ENCODE assay signal across 20 mouse cellular contexts in the genomic region with DNA sequence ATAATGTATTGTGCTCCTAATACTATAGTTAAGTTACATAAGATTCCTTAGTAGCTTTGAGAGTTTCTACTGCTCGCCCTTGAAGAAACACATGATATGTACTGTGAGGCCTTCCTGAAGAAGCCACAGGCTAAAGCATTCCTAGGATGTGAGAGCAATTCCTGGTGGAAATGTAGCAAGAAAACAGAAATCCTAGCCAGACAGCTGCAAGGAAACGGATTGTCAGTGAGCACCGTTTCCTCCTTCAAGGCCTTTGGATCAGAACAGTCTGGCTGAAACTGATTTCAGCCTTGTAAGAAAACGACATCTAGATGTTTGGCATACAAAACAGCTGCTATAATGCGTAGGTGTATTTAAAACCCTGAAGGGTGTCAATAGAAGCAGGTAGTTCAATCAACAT. TPM values are rescaled to one million over a fixed set of nuclear protein-coding genes. Genes with fewer than 3 reads are reported as not detected.
A peak's percentile ranks its signal among the peaks of the same experiment; 100 is the strongest.
DNase-seq lines count a peak whose midpoint lies in the region; ATAC-seq and TF ChIP-seq lines count a peak whose summit lies in the region.
"Had no signal": no experiment of that assay in that cellular context is flagged by ENCODE, and none has a peak within 500 bp of the region (broad histone marks: within the 10 kb centered on the region; RNA-seq: fewer than 3 reads in every experiment).

No protein-coding gene starts in this region.

- H3K9ac ChIP-seq in kidney, embryonic 15.5 days = no peak overlapping the region
- H3K9ac ChIP-seq: embryonic facial prominence, embryonic 13.5 days; forebrain, embryonic 15.5 days; heart, embryonic 13.5 days; hindbrain, embryonic 15.5 days had no signal

- ATAC-seq in kidney, embryonic 15.5 days (replicated peaks; ENCODE audit: low FRiP score) = no peak
- ATAC-seq: forebrain, embryonic 15.5 days; intestine, embryonic 16.5 days had no signal

- TF ChIP-seq POLR2A in kidney, adult 2 months (IDR thresholded peaks at IDR 0.05; ENCODE audit: low read depth, low read length) = no peak
- TF ChIP-seq POLR2A in thymus, adult 2 months (IDR thresholded peaks at IDR 0.05; ENCODE audit: control insufficient read depth, extremely low read depth, insufficient read depth, low read length, poor library complexity) = no peak

- no peaks in the 10 kb centered on the region for H3K27me3 ChIP-seq in heart, embryonic 10.5 days (ENCODE audit: insufficient read depth, poor library complexity, severe bottlenecking)
- no peaks in the 10 kb centered on the region for H3K27me3 ChIP-seq in kidney, adult 2 months (replicated peaks; ENCODE audit: control insufficient read depth, insufficient read depth, low read length)
- no peaks in the 10 kb centered on the region for H3K27me3 ChIP-seq in kidney, embryonic 15.5 days
- H3K27me3 ChIP-seq in thymus, adult 2 months (ENCODE audit: control insufficient read depth, insufficient read depth, low read length) = no peaks in the 10 kb centered on the region
- H3K27me3 ChIP-seq: embryonic facial prominence, embryonic 13.5 days; forebrain, embryonic 15.5 days; heart, embryonic 13.5 days; hindbrain, embryonic 15.5 days had no signal

- H3K9me3 ChIP-seq in heart, embryonic 10.5 days = no peaks in the 10 kb centered on the region
- no peaks in the 10 kb centered on the region for H3K9me3 ChIP-seq in kidney, embryonic 15.5 days (replicated peaks)
- H3K9me3 ChIP-seq: embryonic facial prominence, embryonic 13.5 days; forebrain, embryonic 15.5 days; heart, embryonic 13.5 days; hindbrain, embryonic 15.5 days had no signal

- no peak overlapping the region for H3K4me2 ChIP-seq in kidney, embryonic 15.5 days
- H3K4me2 ChIP-seq: embryonic facial prominence, embryonic 13.5 days; forebrain, embryonic 15.5 days; heart, embryonic 13.5 days; hindbrain, embryonic 15.5 days had no signal

- WGBS in heart, embryonic 10.5 days = 77% methylated on average over 5 of the region's 5 CpGs
- 74% methylated on average over 5 of the region's 5 CpGs for WGBS in kidney, adult 2 months
- WGBS in kidney, embryonic 15.5 days = 78% methylated on average over 5 of the region's 5 CpGs
- WGBS in thymus, adult 2 months = 95% methylated on average over 5 of the region's 5 CpGs

- no peak overlapping the region for H3K4me3 ChIP-seq in heart, embryonic 10.5 days
- H3K4me3 ChIP-seq in kidney, adult 2 months (ENCODE audit: insufficient read depth, low read depth, low read length) = no peak overlapping the region
- H3K4me3 ChIP-seq in kidney, embryonic 15.5 days (replicated peaks) = no peak overlapping the region
- H3K4me3 ChIP-seq in thymus, adult 2 months (ENCODE audit: control insufficient read depth, insufficient read depth, low read length) = no peak overlapping the region
- H3K4me3 ChIP-seq: embryonic facial prominence, embryonic 13.5 days; erythroblast, embryonic 14.5 days; forebrain, embryonic 15.5 days; heart, embryonic 13.5 days; hindbrain, embryonic 15.5 days had no signal

- no peaks in the 10 kb centered on the region for H3K36me3 ChIP-seq in heart, embryonic 10.5 days
- H3K36me3 ChIP-seq in kidney, adult 2 months (ENCODE audit: control insufficient read depth, insufficient read depth, low read length) = peaks cover 2% of the 10 kb centered on the region; the same call in 1 of the 2 replicates
- no peaks in the 10 kb centered on the region for H3K36me3 ChIP-seq in kidney, embryonic 15.5 days
- H3K36me3 ChIP-seq in thymus, adult 2 months (ENCODE audit: control insufficient read depth, insufficient read depth, low read length) = no peaks in the 10 kb centered on the region
- H3K36me3 ChIP-seq: embryonic facial prominence, embryonic 13.5 days; forebrain, embryonic 15.5 days; heart, embryonic 13.5 days; hindbrain, embryonic 15.5 days had no signal

- TF ChIP-seq CTCF in kidney, adult 2 months (conservative IDR thresholded peaks at IDR 0.05; ENCODE audit: insufficient read depth, insufficient read length, low read depth, low read length) = no peak
- TF ChIP-seq CTCF in thymus, adult 2 months (IDR thresholded peaks at IDR 0.05; ENCODE audit: borderline replicate concordance, control insufficient read depth, extremely low read depth, insufficient read depth, low read length, poor library complexity) = no peak

- H3K4me1 ChIP-seq in heart, embryonic 10.5 days = no peaks in the 10 kb centered on the region
- H3K4me1 ChIP-seq in kidney, adult 2 months (ENCODE audit: control insufficient read depth, insufficient read depth, low read length) = no peaks in the 10 kb centered on the region
- no peaks in the 10 kb centered on the region for H3K4me1 ChIP-seq in kidney, embryonic 15.5 days
- no peaks in the 10 kb centered on the region for H3K4me1 ChIP-seq in thymus, adult 2 months (replicated peaks; ENCODE audit: control insufficient read depth, insufficient read depth, low read length)
- H3K4me1 ChIP-seq: embryonic facial prominence, embryonic 13.5 days; forebrain, embryonic 15.5 days; heart, embryonic 13.5 days; hindbrain, embryonic 15.5 days had no signal

- DNase-seq in gastrocnemius, adult 18-20 months (ENCODE audit: low spot score) = peak; percentile 40
- no peak for DNase-seq in gastrocnemius, postnatal 10 days
- peak; percentile 13 to 23 for DNase-seq in heart, adult 18-20 months
- no peak for DNase-seq in heart, embryonic 10.5 days (ENCODE audit: low spot score)
- DNase-seq in kidney, adult 2 months = peak; percentile 2
- peak; percentile 69 for DNase-seq in skeletal muscle tissue, adult 2 months (ENCODE audit: low read depth, low spot score)
- DNase-seq in thymus, adult 2 months = no peak
- DNase-seq: adrenal gland, postnatal 10 days; cerebellum, adult 11-12 months; cerebellum, adult 9-10 months; cerebellum, postnatal 25 days; kidney, adult 8-10 months had no signal

- H3K27ac ChIP-seq in heart, embryonic 10.5 days = no peak overlapping the region
- H3K27ac ChIP-seq in kidney, adult 2 months (ENCODE audit: insufficient read depth, low read depth, low read length) = no peak overlapping the region
- H3K27ac ChIP-seq in kidney, embryonic 15.5 days = no peak overlapping the region
- H3K27ac ChIP-seq in thymus, adult 2 months (ENCODE audit: control insufficient read depth, insufficient read depth, low read length) = no peak overlapping the region
- H3K27ac ChIP-seq: embryonic facial prominence, embryonic 13.5 days; forebrain, embryonic 15.5 days; heart, embryonic 13.5 days; hindbrain, embryonic 15.5 days had no signal

RNA-seq across cellular contexts. Expression of a gene that starts 22.7 kb away (rescaled TPM):
- total RNA-seq in gastrocnemius, adult 18-20 months (2021) = 1 to 10 TPM; 3.4 to 3.7 TPM
- 10 to 100 TPM; 26.5 to 43.1 TPM for total RNA-seq in gastrocnemius, postnatal 10 days (2021)
- 1 to 10 TPM; 2.2 to 3.5 TPM for total RNA-seq in heart, adult 18-20 months (2021)
- 0.65 and 1.3 TPM in 2 replicates for polyA plus RNA-seq in heart, embryonic 10.5 days (2016; fragmentation: Nextera tagmentation; extraction: Ambion mirVana)
- polyA plus RNA-seq in kidney, adult 2 months (2012; rRNA removed) = 0.31 and 0.41 TPM in 2 replicates
- polyA plus RNA-seq in kidney, embryonic 15.5 days (2015; fragmentation: Nextera tagmentation; extraction: Ambion mirVana) = 5.4 and 6.9 TPM in 2 replicates
- polyA plus RNA-seq in thymus, adult 2 months (2012; rRNA removed) = 0.58 and 0.60 TPM in 2 replicates
- polyA plus RNA-seq: C2C12; erythroblast, embryonic 14.5 days had no signal

RNA-seq across cellular contexts. Expression of a gene that starts 49.5 kb away (rescaled TPM):
- total RNA-seq in gastrocnemius, adult 18-20 months (2021) = 1 to 10 TPM; 3.5 to 3.8 TPM
- 1 to 10 TPM; 1.8 to 2.4 TPM for total RNA-seq in gastrocnemius, postnatal 10 days (2021)
- total RNA-seq in heart, adult 18-20 months (2021) = 1 to 10 TPM; 5.3 to 5.5 TPM
- polyA plus RNA-seq in heart, embryonic 10.5 days (2016; fragmentation: Nextera tagmentation; extraction: Ambion mirVana) = 0.93 and 1.0 TPM in 2 replicates
- 4.4 and 5.0 TPM in 2 replicates for polyA plus RNA-seq in kidney, adult 2 months (2012; rRNA removed)
- polyA plus RNA-seq in kidney, embryonic 15.5 days (2015; fragmentation: Nextera tagmentation; extraction: Ambion mirVana) = 2.7 and 3.1 TPM in 2 replicates
- polyA plus RNA-seq in thymus, adult 2 months (2012; rRNA removed) = 6.1 and 7.3 TPM in 2 replicates

Comparison
In these comparisons a context has a peak if more than half of its experiments do, and no peak if none do; other contexts are left out.
1. DNase-seq: peak in gastrocnemius, adult 18-20 months (single experiment), heart, adult 18-20 months (2 of 2), kidney, adult 2 months (single experiment) and skeletal muscle tissue, adult 2 months (single experiment); none in gastrocnemius, postnatal 10 days (single experiment), heart, embryonic 10.5 days (single experiment) and thymus, adult 2 months (single experiment).